Mouse (Mus musculus): ENCODE measurements at regions not wholly inside any gene's neighbourhood (a gene's known extent, or its start where the extent isn't known, plus 50 kb on each side); places are given as distances from the start of the nearest gene placed in this dataset.

- DNase-seq (ENCODE audit: low spot score) (no peak), ATAC-seq (replicated peaks; ENCODE audit: low FRiP score) (no peak)
- no peak overlapping the region for H3K4me2 ChIP-seq
- no peaks in the 10 kb centered on the region for H3K36me3 ChIP-seq (ENCODE audit: control insufficient read depth, insufficient read depth, low read length)
- no peaks in the 10 kb centered on the region for H3K27me3 ChIP-seq (replicated peaks; ENCODE audit: control insufficient read depth, insufficient read depth, low read length)
- no peaks in the 10 kb centered on the region for H3K9me3 ChIP-seq (ENCODE audit: control insufficient read depth, low read length)
- H3K9ac ChIP-seq (ENCODE audit: low read depth, low read length) = no peak overlapping the region
- no peaks in the 10 kb centered on the region for H3K4me1 ChIP-seq (replicated peaks; ENCODE audit: control insufficient read depth, insufficient read depth, low read length)
- no peak overlapping the region for H3K4me3 ChIP-seq (ENCODE audit: low read depth, low read length)
- no peak overlapping the region for H3K27ac ChIP-seq (ENCODE audit: low read depth, low read length)
- 46% methylated on average over 1 of the region's 1 CpGs for WGBS
These were observed 258.4 kb downstream of the Dmrta1 start for GRCm38 (mm10) chr4:89937673-89938072.

DNA sequence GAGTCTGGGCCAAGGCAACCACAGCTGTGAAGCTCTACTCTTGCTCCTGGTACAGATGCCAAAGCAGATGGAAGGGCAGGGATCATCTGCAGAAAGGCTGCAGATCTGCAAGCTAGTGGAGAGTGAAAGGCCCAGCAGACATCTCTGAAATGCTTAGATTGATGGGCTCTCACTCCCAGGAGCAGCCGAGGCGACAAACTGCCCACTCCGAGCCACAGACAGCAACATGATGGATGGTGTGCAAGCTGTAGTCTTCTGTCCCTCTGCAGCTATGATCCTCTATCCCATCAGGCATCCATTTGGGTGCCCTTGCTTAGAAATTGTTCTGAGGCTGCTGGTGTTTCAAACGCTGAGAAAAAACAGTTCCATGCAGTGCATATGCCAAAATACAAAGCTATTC is 262.1 kb downstream of the Dmrta1 start:
- Histone ChIP-seq H3K4me2 (no peak overlapping the region), H3K27me3 (replicated peaks; ENCODE audit: control insufficient read depth, insufficient read depth, low read length) (no peaks in the 10 kb centered on the region), H3K9me3 (ENCODE audit: control insufficient read depth, low read length) (no peaks in the 10 kb centered on the region), H3K27ac (ENCODE audit: low read depth, low read length) (no peak overlapping the region), H3K4me1 (replicated peaks; ENCODE audit: control insufficient read depth, insufficient read depth, low read length) (no peaks in the 10 kb centered on the region), H3K4me3 (ENCODE audit: low read depth, low read length) (no peak overlapping the region), H3K9ac (ENCODE audit: low read depth, low read length) (no peak overlapping the region), H3K36me3 (ENCODE audit: control insufficient read depth, insufficient read depth, low read length) (no peaks in the 10 kb centered on the region)
- DNase-seq (ENCODE audit: low spot score) = no peak
- WGBS = 41% methylated on average over 4 of the region's 4 CpGs
- no peak for ATAC-seq (replicated peaks; ENCODE audit: low FRiP score)

DNA sequence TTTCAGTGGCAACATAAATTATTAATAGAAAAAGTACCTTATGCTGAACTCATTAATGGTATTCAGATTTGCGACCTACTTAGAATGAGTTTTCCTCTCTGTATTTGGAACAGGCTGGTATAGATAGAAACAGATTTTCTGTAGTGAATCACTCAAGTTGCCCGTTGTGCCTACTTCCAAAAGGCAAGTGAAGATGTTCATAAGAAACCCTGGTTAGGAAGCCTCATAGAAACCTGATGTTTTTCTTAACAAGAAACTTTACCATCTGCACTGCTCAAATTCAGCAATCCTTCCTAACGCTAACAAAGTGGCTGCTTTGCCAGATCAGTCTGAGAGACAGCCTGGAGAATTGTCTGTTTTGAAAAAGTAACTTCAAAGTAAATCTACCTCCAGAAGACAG is 242.5 kb upstream of the Zfp352 start:
- Histone ChIP-seq H3K27ac (ENCODE audit: low read depth, low read length) (no peak overlapping the region), H3K4me2 (no peak overlapping the region), H3K27me3 (replicated peaks; ENCODE audit: control insufficient read depth, insufficient read depth, low read length) (no peaks in the 10 kb centered on the region), H3K9me3 (ENCODE audit: control insufficient read depth, low read length) (no peaks in the 10 kb centered on the region), H3K9ac (ENCODE audit: low read depth, low read length) (no peak overlapping the region), H3K4me1 (replicated peaks; ENCODE audit: control insufficient read depth, insufficient read depth, low read length) (no peaks in the 10 kb centered on the region), H3K36me3 (ENCODE audit: control insufficient read depth, insufficient read depth, low read length) (no peaks in the 10 kb centered on the region), H3K4me3 (ENCODE audit: low read depth, low read length) (no peak overlapping the region)
- no peak for ATAC-seq (replicated peaks; ENCODE audit: low FRiP score)
- no peak for DNase-seq (ENCODE audit: low spot score)
- 84% methylated on average over 3 of the region's 3 CpGs for WGBS

GRCm38 (mm10) chr4:90003413-90003812 is 215.2 kb upstream of the Zfp352 start:
- H3K36me3 ChIP-seq (ENCODE audit: control insufficient read depth, insufficient read depth, low read length) = no peaks in the 10 kb centered on the region
- no peaks in the 10 kb centered on the region for H3K27me3 ChIP-seq (replicated peaks; ENCODE audit: control insufficient read depth, insufficient read depth, low read length)
- H3K4me2 ChIP-seq = no peak overlapping the region
- no peak overlapping the region for H3K9ac ChIP-seq (ENCODE audit: low read depth, low read length)
- 69% methylated on average over 3 of the region's 3 CpGs for WGBS
- H3K9me3 ChIP-seq (ENCODE audit: control insufficient read depth, low read length) = no peaks in the 10 kb centered on the region
- no peak for ATAC-seq (replicated peaks; ENCODE audit: low FRiP score)
- no peak for DNase-seq (ENCODE audit: low spot score)
- H3K4me3 ChIP-seq (ENCODE audit: low read depth, low read length) = no peak overlapping the region
- no peaks in the 10 kb centered on the region for H3K4me1 ChIP-seq (replicated peaks; ENCODE audit: control insufficient read depth, insufficient read depth, low read length)
- no peak overlapping the region for H3K27ac ChIP-seq (ENCODE audit: low read depth, low read length)

DNA sequence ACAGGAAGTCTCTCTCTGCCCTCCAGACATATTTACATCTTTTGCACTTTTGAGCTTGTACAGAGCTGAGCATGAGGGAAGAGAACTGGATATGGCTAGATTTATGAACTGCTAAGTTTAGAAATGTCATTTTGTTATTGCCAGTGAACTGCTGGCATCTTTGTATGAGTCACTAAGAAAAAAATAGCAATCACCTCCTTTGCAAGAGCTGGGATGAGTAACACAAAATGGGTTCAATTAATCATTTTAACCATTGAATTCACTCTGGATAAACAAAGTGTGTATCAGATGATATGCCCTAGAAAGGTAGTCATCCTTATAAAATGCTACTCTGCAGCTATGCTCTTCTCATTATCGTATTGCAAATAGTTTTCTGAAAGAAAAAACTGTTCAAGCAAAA is 214.7 kb upstream of the Zfp352 start:
- Histone ChIP-seq H3K9ac (ENCODE audit: low read depth, low read length) (no peak overlapping the region), H3K9me3 (ENCODE audit: control insufficient read depth, low read length) (no peaks in the 10 kb centered on the region), H3K27ac (ENCODE audit: low read depth, low read length) (no peak overlapping the region), H3K4me3 (ENCODE audit: low read depth, low read length) (no peak overlapping the region), H3K36me3 (ENCODE audit: control insufficient read depth, insufficient read depth, low read length) (no peaks in the 10 kb centered on the region), H3K4me2 (no peak overlapping the region), H3K4me1 (replicated peaks; ENCODE audit: control insufficient read depth, insufficient read depth, low read length) (no peaks in the 10 kb centered on the region), H3K27me3 (replicated peaks; ENCODE audit: control insufficient read depth, insufficient read depth, low read length) (no peaks in the 10 kb centered on the region)
- DNase-seq (ENCODE audit: low spot score) (no peak), ATAC-seq (replicated peaks; ENCODE audit: low FRiP score) (no peak)
- WGBS = 85% methylated on average over 1 of the region's 1 CpGs

GRCm38 (mm10) chr4:90012723-90013122 is 205.9 kb upstream of the Zfp352 start:
- Histone ChIP-seq H3K36me3 (ENCODE audit: control insufficient read depth, insufficient read depth, low read length) (no peaks in the 10 kb centered on the region), H3K4me3 (ENCODE audit: low read depth, low read length) (no peak overlapping the region), H3K9me3 (ENCODE audit: control insufficient read depth, low read length) (no peaks in the 10 kb centered on the region), H3K9ac (ENCODE audit: low read depth, low read length) (no peak overlapping the region), H3K4me1 (replicated peaks; ENCODE audit: control insufficient read depth, insufficient read depth, low read length) (no peaks in the 10 kb centered on the region), H3K4me2 (no peak overlapping the region), H3K27ac (ENCODE audit: low read depth, low read length) (no peak overlapping the region), H3K27me3 (replicated peaks; ENCODE audit: control insufficient read depth, insufficient read depth, low read length) (no peaks in the 10 kb centered on the region)
- WGBS = 81% methylated on average over 1 of the region's 1 CpGs
- DNase-seq (ENCODE audit: low spot score) = no peak
- no peak for ATAC-seq (replicated peaks; ENCODE audit: low FRiP score)

GRCm38 (mm10) chr4:90014203-90014602 is 204.4 kb upstream of the Zfp352 start:
- DNase-seq (ENCODE audit: low spot score) = no peak

More at GRCm38 (mm10) chr4:90014203-90014602, 204.4 kb upstream of the Zfp352 start:
- Histone ChIP-seq H3K9ac (ENCODE audit: low read depth, low read length) (no peak overlapping the region), H3K9me3 (ENCODE audit: control insufficient read depth, low read length) (no peaks in the 10 kb centered on the region), H3K27me3 (replicated peaks; ENCODE audit: control insufficient read depth, insufficient read depth, low read length) (no peaks in the 10 kb centered on the region), H3K27ac (ENCODE audit: low read depth, low read length) (no peak overlapping the region), H3K4me1 (replicated peaks; ENCODE audit: control insufficient read depth, insufficient read depth, low read length) (no peaks in the 10 kb centered on the region), H3K4me2 (no peak overlapping the region), H3K4me3 (ENCODE audit: low read depth, low read length) (no peak overlapping the region), H3K36me3 (ENCODE audit: control insufficient read depth, insufficient read depth, low read length) (no peaks in the 10 kb centered on the region)
- ATAC-seq (replicated peaks; ENCODE audit: low FRiP score) = no peak
